Mouse (Mus musculus): ENCODE data around the gene Tex14.

DNA sequence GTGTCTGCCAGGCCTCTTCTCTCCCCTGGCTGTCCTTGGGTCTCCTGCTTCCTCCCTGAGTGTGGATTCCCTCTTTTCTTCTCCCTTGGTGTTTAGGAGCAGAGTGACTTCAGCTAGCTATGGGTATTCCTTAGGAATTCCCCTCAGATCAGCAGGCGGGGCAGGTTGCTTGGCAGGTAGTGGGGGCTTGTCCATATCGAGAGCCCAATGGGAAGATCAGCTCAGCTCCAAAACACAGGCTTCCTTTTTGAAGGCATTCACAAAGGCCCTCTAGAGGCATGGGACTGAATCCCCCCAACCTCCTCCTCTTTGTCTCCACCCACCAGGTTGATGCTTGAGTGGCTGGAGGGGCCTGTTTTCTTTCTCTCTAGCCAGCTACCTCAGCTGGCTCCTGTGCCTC lies 191.6 kb downstream of the Tex14 start:
- TF ChIP-seq CEBPB (IDR thresholded peaks at IDR 0.05; ENCODE audit: low read depth) (no peak), CTCF (IDR thresholded peaks at IDR 0.05; ENCODE audit: control insufficient read depth, insufficient read depth, insufficient read length) (no peak), MYOG (IDR thresholded peaks at IDR 0.05; ENCODE audit: control insufficient read depth, extremely low read depth, insufficient read length) (no peak), MAX (IDR thresholded peaks at IDR 0.05) (no peak)

Measured in C2C12 (cell line).